Mouse (Mus musculus) myocyte (in vitro differentiated cells): ENCODE data around the gene Ankrd13c.
"Not testable (repeated sequence)": the region's sequence is repeated elsewhere in the genome, so short reads cannot be mapped to it uniquely, and the experiment has no call there.

ENCODE experiments used
- CEBPB ChIP-seq: IDR thresholded peaks from 2 replicates; pipeline ENCODE4 v1.6.1; 2011; ENCODE audit warnings: mild to moderate bottlenecking, moderate library complexity; ENCODE audit not compliant: poor library complexity, insufficient read depth, severe bottlenecking
- E2F4 ChIP-seq: IDR thresholded peaks from one replicate; pipeline ENCODE4 v1.6.1; 2011; ENCODE audit warnings: mild to moderate bottlenecking, control low read depth, moderate library complexity; ENCODE audit not compliant: insufficient read depth
- POLR2A ChIP-seq: IDR thresholded peaks from one replicate; pipeline ENCODE4 v1.6.1; 2011; ENCODE audit warnings: low read depth, mild to moderate bottlenecking, control low read depth, moderate library complexity; ENCODE audit not compliant: insufficient read length

DNA sequence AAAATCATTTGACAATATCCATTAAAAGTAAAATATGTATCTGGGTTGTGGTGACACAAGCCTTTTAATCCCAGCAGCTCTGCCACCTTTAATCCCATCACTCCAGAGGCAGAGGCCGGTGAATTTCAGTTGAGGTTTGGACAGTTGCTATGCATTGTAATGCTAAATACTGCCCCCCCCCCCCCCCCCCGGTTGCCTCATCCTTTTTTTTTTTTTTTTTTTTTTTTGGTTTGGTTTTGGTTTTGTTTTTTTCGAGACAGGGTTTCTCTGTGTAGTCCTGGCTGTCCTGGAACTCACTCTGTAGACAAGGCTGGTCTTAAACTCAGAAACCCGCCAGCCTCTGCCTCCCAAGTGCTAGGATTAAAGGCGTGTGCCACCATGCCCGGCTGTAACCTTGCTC, 13.8 kb upstream of the Ankrd13c start:
- TF ChIP-seq POLR2A, CEBPB, E2F4: not testable (repeated sequence)
